Mouse (Mus musculus): ENCODE data around the gene Ooep.
"Not testable (repeated sequence)": the region's sequence is repeated elsewhere in the genome, so short reads cannot be mapped to it uniquely, and the experiment has no call there.

Ooep gene

DNA sequence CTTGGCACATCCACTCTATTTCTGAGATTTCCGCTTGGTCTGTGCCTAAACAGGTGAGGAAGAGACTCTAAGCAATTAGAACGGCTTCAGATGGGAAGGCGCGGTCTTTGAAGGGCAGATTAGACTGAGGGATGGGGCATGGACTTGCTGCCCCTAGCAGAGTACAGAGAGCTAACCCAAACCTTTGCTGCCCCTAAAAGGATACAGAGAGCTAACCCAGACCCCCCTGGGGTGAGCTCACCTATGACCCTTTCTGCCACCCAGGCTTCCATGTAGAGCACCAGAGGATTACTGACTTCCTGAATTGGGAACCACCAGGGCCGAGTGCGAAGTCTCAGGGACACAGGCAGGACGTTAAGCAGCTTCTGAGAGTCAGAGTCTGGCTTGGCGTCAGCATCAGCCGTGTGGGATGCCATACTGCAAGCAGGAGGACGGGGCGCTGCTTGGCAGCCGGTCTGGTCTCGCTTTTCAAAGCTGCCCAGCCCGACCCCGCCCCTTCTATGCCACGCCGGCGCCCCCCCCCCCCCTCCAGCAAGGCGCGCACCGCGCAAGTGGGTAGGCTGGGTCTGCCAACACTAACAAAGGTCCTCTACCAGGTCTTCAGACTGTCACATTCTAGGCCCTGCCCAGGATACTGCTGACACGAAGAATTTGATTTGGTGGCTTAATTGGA lies at the start of gene Ooep:
Gene Ooep, minus strand, starts transcription at position 613 of the 673 bp plus-strand sequence.
- no peak for DNase-seq

DNA sequence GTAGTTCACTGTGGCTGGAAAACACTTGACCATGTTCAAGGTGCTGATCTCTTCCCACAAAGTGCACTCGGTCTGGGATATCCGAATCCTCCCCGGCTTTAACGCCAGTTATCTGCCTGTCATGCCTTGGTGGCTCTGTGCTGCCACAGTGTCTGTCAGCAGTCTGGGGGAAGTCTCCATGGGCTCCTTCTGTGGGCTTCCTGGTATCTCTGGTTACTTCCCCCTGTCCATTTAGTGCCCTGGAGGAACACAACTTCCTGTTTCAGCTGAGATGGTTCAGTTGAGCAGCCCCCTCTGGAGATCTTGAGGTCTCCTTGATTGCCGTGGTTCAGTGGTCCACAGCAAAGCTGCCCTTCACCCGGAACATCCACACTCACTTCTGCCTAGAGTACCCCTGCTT lies 49.7 kb upstream of the Ooep start:
- no peak for DNase-seq

DNA sequence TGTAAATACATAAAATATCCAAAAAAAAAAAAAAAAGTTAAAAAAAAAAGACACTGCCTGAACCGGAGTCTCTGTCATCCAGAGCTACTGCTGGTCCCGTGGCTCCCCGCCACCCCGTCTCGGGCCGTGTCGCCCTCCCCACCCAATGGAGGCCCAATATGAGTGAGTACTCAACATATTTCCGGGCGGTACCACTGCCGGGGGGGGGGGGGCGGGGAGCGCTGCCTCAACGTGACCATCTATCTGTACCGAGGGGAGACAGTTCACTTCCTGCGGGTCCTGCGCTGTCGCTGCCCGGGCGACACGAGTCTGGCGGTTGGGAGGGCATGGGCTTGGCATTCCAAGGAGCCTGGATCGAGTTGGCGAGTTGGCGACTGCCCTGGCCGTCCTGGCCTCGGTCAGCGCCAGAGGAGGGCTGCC lies 48.8 kb upstream of the Ooep start:
- no peak for DNase-seq

DNA sequence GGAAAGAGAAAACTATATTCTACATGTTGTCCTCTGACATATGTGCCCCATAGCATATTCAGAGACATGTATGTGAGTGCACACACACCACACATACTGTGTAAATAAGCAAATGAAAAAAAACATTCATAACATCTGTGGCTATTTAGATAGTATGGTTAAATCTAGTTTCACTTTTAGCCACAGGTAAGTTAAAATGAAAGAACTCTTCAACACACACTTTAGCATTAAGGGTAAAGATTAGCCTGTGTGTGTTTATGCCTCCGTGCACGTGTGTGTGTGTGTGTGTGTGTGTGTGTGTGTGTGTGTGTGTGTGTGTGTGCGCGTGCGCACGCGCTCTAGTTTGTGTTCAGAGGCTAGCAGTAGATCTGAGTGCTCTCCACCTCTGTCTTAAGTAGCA lies 23.1 kb upstream of the Ooep start:
- DNase-seq = no peak

DNA sequence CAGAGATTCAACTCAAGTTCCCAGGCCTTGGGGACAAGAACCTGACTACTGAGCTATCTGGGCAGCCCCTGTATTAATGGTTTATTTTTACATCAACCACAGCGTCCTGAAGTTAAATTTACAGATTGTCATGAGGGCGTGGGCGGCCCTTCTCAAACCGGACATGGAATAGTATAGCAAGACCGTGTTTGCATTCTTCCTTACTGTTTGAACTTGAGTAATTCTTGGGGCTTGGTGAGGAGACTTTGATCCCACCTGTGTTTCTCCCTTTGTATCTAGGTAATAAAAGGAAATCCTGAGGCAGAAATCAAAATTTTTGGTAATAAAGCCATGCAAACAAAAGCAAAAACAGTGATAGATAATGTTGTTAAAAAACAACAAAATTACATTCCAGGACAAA lies 22.0 kb upstream of the Ooep start:
- no peak for DNase-seq

DNA sequence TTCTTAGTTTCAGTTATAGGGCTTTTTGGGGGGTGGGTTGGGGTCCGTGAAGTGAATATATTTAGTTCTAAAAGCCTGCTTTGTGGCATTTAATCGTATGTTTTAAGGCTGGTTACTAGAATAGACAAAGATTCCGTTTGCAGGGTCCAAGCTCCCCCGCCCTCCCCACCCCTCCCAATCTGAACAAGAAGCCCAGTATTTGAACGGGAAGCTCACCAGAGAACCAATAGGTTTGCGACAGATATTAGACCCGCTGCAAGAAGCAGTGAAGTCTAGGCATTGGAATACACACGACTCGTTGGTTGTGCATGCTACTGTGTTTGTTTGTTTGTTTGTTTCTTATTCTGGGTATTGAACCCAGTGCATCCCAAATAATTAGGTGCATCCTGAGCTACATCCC lies 18.0 kb upstream of the Ooep start:
- DNase-seq = no peak

DNA sequence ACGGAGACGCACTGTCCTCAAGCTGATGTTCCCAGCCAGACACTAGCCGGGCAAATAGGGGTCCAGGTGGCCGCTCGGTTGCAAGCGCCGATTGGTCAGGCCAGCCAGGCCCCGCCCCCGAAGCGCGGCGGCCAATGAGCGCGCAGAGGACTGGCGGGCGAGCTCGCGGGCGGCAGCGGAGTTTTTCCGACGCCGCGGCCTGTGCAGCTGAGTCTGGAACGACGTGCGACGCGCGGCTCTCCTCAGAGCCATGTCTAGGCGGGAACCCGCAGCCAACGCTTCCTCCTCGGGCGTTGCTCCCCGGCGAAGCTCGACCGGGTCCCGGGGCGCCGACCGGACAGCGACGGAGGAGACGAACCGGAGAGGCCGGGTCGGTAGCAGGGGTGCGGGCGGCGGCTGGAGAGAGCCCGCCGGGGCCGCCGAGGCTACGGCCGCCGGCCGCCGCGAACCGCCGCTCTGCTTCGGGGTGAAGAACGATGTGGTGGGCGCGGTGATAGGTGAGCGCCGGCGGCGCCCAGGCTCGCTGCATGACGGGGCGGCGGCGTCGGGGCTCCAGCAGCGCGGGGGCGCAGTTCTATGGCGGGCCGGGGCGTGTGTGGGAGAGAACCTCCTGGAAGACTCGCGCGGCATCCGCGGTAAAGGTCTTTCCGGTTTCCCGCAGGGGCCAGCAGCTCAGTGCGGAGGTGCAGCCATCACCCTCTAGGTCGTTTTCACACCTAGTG lies 17.3 kb upstream of the Ooep start, which contains the start of gene Ddx43:
Gene Ddx43, plus strand, starts transcription at position 148 of the 722 bp plus-strand sequence.
- peak; percentile 16 for DNase-seq

DNA sequence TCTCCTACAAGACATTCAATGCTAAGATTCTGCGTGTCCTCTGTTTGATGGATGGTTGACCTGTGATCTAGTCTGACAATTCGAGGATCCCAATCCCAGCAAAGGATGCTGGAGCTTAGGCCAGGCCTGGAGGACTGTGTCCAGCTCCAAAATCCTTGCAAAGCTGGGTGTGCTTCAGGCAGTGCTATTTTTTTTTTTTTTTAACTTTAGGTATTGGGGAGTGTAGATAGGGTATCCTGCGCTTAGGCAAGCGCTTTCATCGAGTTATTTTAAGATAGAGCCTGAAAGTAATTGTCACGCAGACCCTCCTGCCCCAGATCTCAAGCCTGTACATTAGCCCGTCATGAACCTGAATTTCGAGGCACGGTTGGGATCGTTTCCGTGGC lies 16.7 kb upstream of the Ooep start:
- no peak for DNase-seq

DNA sequence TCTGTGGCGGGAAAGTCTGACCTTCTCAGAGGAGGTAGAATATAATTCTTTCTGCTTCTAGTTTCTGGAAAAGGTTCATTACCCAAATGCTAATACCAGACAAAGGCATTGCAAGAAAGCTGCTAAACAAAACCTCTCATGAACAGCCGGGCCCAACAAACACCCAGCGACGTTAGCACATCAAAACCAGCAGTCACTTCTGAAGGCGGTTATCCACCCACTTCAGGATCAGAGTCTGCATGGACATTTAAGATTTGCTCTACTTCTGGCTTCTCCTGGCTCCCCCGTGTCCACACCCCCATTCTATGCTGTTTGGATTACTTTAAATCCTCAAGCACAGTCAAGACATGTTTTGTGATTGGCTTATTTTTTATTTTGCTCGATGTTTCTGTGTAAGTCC lies 16.1 kb upstream of the Ooep start:
- no peak for DNase-seq

DNA sequence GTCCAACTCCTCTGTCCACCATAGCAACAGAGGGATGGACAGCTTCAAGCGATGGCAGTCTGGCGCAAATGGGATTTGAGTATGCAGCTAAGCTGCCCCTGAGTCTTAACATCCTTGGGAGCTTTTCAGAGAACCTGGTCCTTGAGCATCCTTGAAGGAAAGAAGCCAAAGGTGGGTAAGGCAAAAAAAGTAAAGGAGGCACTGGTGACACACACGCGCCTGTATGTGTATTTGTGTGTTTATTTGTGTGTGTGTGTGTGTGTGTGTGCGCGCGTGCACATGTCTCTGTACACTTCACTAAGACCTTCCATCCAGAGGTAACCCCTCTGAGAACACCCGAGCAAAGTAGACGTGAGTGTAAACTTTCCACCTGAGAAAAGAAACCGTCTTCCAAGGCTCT lies 15.2 kb upstream of the Ooep start:
- DNase-seq = no peak

DNA sequence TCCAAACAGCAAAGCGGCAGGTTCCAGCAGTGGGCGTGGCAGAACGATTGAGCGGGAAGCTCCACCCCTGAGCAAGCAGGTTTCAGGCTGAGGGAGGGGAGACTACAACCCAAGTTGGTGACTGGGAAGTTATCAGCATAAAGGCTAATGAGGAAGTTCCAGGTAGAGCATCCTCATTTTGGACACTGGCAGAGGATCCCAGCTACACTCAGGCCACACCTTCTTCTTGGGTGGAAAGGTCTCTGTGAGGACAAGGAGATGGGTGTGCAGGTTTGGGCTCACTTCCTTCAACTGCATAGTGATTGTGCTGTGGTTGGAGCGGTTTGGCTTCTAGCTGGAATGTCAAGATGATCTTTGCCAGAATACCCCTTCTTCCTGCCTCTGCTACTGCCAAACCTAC lies 11.5 kb upstream of the Ooep start:
- no peak for DNase-seq

DNA sequence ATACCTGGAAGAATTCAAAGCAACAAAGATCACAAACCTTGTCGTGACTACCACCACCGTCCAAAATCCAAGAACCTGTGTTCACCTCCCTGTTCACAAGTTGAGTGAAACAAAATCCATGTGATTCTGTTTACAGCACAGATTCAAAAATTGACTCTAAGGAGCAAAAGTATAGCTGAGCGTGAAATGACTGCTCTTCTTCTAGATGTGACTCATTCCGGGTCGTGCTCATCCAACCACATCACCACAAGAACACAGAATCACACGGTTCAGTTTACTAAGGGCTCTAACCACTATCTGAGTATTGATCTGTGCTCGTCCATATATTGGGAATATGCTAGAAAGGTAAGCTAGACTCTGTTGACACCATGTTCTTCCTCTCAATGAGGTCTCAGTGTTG lies 8.4 kb upstream of the Ooep start:
- no peak for DNase-seq

DNA sequence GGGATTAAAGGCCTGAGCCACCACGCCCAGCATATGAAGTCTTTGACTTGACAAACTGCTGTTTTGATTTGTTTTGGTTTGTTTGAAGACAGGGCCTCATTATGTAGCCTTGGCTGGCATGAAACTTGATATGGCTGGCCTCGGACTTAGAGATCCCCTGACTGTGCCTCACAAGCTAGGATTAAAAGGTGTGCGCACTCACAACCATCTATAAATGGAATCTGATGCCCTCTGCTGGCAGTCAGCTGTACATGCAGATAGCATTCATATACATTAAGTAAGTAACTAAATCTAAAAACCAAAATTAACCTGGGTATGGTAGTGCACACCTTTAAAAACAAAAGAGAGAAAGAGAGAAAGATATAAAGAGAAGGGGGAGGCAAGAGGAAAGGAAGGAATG lies 7.4 kb upstream of the Ooep start:
- no peak for DNase-seq

DNA sequence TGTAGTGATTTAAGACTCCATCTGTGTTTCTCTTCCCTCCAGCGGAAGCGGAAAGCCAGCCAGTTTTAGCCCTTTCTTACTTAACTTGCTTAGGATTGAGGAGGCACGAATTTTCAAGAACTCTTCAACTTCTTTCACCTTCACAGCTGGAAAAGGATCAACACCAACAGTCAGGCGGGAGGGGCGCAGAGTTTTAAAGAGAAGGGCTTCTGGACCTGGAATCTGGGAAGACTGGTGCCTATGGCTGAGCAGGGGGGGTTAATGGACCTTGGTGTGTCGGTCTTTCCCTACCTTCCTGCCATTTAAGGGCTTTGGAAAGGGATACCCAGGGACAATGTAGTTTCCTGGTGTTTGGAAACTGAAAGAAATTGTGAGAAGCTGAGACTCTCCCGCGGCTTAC lies 979 bp downstream of the Ooep start:
- DNase-seq = no peak

DNA sequence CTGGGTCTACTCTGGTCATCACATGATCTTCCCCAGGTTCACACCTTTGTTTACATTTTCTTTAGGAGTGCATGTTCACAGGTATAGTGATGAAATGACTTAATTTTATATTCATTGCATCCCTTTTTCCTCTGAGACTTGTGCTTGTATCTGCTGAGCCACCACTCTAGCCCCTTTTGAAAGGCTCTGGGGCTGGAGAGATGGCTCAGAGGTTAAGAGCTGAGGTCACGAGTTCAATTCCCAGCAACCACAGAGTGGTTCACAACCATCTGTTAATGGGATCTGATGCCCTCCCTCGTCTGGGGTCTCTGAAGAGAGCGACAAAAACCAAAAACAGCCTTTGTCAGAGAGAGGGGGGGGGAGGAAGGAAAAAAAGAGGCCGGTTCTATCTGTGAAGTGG lies 3.0 kb downstream of the Ooep start:
- no peak for DNase-seq

DNA sequence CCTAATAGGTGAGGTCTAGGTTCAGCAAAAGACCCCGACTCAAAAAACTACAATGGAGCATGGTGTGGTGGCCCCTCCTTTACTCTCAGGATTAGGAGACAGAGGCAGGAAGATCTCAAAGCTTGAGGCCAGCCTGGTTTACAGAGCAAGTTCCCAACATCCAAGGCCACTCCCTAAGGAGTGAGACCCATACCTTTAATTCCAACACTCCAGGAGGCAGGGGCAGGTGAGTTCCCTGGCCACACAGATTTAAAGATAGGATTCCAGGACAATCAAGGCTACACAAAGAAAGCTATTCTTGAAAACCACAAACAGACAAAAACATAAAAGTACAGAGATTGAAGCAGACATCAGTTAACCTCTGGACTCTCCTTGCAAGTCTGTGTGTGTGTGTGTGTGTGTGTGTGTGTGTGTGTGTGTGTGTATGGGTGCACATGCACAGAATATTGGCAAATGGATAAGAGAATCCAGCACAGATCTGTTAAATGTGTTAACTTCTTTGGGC lies 3.6 kb downstream of the Ooep start:
- DNase-seq = no peak

DNA sequence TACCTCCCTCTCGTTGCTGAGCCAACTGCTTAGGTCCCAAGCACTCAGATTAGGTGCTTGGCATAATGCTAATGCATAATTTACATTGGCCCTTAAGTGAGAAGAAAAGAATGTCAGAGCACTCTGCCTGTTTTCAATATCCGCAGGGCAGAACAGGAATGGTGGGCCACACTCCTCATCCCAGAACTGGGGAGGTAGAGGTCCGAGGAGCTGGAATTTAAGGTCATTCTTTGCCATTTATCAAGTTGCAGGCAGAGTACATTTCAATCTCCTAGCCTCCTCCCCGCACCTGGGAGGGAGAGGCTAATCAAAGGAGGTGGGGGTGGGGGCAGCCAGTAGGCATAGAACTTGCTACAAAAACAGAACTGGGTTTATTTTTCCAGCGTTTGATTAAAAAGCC lies 4.1 kb downstream of the Ooep start:
- DNase-seq = no peak

DNA sequence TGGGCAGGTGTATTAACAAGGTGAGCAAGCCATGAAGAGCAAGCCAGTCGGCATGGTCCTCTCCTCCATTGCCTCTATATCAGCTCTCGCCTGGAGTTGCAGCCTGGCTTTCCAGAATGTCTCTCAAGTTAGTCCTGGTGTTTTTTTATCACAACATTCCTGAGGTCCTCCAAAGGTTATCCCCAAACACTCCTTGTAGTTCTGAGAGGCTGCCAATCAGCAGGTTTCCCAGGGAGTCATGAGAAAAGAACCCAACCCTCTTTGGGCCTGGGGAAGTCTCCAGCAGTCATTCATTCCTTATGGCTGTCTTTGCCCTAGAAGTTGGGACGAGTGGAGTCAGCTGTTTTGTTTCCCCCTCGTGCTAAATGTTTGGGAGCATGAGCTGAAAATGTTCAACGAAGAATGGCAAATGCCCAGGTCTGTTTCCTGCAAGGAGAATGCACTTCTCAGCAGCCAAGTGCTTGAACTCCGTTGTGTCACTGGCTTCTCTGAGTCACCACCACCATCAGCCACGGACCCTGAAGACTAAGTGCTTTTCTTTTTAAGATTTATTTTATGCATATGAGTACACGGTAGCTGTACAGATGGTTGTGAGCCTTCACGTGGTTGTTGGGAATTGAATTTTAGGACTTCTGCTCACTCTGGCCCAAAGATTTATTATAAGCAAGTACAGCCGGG lies 5.6 kb downstream of the Ooep start:
- DNase-seq = no peak

DNA sequence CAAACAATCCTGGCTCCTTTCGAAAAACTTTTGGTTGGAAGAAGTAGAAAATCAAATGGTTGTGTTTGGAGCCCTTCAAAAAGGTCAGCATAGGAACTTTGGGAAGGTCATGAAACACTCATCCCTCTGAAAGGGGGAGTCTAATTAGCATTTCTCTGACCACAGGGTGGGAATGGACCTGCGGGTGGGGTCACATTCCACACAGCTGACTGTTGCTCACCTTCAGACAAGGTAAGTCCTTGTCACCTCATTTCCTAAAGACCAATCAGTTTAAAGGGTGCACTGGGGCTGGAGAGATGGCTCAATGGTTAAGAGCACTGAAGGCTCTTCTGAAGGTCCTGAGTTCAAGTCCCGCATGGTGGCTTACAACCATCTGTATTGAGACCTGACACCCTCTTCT lies 7.1 kb downstream of the Ooep start:
- no peak for DNase-seq

DNA sequence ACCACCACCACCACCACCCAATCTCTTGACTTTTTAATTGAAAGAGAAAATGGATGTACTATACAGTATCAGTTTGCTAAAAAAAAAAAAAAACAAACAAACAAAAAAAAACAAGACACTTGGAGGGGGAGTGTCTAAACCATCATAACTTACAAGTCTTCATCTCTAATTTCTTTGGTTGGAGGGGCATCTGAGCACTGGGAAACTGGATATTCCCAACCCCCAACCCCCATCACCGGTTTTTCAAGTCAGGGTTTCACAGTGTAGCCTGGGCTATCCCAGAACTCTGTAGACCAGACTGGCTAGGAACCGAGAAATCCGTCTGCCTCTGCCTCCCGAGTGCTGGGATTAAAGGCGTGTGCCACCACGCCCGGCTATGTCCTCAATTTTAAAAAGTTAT lies 8.7 kb downstream of the Ooep start:
- DNase-seq = no peak

DNA sequence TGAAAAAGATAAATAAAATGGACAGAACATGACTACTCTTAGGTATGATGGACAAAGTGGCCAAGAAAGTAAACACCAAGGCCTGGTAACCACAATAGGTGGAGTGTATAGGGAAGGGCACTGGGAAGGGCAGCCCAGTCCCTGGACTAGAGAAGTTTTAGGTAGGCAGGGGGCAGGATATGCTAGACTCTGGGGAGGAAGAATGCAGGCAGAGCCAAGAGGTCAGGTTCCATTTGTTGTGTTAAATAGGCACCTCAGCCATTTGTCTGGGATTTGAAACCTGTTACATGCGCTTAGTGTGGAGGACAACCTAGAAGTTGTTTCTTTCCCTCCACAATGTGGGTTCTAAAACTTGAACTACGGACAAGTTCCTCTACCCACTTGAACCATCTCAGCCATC lies 9.2 kb downstream of the Ooep start:
- DNase-seq = no peak

DNA sequence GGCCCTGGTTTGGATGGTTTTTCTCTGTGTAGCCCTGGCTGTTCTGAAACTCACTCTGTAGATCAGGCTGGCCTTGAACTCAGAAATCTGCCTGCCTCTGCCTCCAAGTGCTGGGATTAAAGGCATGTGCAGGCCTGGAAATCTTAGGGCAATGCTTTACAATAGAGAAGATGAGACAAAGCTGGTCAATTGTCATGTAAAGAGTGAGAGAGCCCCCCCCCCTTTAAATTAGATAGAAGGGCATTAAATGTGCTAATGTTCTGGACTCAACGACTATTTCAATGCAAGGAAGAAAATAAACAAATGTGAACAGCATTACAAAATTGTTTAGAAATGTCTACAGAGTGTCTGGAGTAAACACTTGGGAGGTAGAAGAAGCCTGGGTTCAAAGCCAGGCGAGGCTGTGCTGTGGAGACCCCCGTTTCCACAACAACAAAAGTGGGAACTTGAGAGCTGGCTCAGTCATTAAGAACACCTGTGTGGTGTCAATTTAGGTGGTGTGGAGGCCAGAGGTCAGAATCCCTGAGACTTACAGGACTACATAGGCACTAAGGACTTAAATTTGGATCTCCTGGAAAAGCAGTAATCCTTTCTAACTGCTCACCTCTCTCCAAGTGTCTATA lies 9.7 kb downstream of the Ooep start:
- no peak for DNase-seq

DNA sequence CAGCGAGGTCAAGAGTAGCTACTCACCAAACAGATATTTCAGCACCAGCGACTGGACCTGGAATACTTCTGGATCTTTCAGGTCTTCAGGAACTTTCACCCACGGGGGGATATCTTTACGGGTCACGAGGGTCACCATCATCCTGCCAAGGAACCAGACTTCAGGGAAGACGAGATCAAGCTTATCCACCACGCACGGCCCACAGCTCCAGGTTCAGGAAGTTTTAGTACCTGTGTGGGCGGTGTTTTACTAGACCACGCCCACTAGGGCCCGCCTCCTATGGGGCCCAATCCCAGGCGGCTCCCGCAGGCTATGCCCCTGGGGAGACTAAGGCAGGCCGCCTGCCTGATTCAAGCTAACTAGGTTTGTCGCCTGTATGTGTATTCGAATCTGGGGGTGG lies 10.6 kb downstream of the Ooep start, which contains the start of gene Dppa5a:
Gene Dppa5a, minus strand, starts transcription at position 219 of the 400 bp plus-strand sequence.
- DNase-seq = not testable (repeated sequence)

Data from kidney, adult 11 months (tissue).